Mouse (Mus musculus) embryo, embryonic 10.5 days (tissue): ENCODE data around the gene Tnnc1.

Source experiments
- DNase-seq: peaks from one replicate; pipeline ENCODE4 v3.0.0-alpha.2; 2015; ENCODE audit warnings: low spot score

The Tnnc1 gene

DNA sequence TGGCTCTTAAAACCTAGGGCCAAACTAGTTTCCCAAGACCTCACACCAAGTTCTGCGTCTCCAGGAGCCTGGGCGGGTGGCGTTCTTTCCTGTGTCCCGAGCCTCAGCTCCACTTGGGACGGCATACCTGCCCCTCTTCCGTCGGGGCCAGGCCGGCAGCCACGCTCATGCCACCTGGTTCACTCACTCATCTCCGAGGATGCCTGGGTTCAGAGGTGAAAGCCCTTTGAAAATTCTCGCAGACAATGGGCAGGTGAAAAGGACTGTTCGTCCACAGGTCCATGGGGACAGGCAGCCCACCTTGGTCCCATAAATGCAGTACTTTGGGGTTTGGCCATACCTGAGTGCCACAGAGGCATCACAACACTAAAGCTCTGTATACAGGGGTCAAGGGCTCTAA, 23.9 kb upstream of the Tnnc1 start:
- no peak for DNase-seq

DNA sequence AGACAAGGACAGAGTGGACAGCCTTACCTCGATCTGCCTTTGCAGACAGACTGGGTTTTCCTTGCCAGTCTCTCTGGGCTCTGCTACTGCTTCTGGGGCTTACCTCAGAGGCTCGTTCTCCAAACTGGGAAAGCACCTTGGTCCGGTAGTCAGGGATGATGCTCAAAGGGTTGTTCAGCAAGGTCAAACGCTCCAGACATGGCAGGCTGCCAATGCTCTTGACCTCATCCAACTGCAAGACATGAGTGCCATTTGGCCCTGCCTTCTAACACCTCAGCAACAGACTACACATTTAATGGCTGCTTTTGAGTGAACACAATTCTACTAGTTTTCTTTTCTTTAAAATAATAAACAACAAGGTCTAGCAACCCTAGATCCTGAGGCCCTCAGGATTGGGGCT, 21.5 kb upstream of the Tnnc1 start:
- DNase-seq = no peak

DNA sequence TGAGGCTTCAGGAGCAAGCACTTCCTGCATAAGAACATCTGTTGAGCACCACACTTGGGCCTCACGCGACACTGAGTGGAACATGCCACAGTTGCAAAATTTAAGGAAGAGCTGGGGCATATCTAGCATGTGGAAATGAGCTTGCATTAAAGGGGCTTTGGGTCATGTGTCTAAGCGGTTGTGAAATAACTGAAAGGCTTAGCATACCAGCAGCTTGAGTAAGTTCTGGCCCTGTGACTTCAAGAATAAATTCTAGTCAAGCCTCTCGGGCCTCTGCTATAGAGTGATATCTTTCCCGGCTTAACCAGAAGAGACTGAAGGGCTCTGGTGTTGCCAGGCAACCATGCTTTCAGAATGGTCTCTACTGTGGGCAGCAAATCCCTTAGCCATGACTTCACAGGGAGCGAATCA, 19.3 kb upstream of the Tnnc1 start:
- peak; percentile 47 for DNase-seq

DNA sequence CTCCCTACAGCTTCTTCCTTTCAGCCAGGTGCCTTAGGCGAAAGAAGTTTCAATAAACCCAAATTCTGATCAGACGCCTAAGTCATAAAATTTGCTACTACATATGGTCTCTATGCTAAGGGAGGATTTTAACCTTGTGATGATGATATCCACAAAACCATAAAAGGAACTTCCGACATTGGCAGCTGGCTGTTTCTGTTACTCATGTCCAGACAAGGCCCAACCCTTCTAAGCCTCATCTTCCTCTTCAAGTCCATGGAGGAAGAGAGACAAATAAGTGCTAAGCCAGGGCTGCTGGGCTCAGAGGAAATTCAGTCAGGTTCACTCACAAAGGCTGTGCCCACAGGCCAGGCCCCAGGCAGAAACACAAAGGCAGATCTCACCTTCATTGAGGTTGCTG, 18.8 kb upstream of the Tnnc1 start:
- DNase-seq = no peak

DNA sequence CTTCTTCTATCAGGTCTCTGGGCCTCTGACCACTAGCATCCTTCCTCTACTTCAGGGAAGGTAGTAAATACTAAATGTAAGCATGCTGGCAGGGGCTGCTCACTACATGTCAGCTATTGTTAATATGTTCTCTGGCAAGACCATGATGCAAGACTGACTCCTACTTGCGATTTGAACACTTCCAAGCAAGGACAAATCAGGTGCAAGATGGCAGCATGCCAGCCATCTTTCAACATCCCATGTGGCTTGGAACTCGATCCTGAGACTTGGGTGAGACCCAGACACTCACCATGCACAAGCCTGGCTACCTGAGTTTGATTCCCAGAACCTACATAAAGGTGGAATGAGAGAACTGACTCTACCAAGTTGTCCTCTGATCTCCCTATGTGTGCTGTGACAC, 16.2 kb upstream of the Tnnc1 start:
- DNase-seq = no peak

DNA sequence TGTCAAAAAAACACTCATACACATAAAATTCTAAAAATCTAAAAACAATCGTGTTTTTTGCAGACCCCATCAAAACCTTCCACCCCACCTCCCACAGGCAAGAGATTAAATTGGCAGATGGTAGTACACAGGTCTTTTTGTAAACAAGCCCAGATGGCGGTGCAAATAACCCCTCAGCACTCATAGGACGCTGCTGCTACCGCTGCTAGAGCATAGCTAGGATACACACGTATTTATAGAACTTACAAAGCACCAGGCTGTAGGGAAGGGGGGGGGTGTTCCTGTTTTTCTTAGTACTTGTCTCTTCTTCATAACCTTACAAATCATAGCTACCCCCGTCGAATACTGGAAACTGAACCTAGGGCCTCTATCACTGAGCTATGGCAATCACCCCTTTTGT, 14.3 kb upstream of the Tnnc1 start:
- no peak for DNase-seq

DNA sequence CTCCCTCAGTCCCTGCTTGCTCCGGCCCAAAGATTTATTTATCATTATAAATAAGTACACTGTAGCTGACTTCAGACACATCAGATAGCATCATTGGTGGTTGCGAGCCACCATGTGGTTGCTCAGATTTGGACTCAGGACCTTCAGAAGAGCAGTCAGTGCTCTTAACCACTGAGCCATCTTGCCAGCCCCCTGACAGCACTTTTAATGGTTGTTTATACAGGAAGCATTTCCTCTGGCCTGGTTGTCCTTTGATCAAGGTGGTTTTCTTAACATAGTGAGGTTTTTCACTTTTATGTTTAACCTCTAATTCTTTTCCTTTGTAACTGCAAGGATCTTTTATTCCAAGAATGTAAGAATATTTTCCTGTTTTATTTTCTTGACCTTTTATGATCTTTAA, 13.7 kb upstream of the Tnnc1 start:
- DNase-seq = no peak

DNA sequence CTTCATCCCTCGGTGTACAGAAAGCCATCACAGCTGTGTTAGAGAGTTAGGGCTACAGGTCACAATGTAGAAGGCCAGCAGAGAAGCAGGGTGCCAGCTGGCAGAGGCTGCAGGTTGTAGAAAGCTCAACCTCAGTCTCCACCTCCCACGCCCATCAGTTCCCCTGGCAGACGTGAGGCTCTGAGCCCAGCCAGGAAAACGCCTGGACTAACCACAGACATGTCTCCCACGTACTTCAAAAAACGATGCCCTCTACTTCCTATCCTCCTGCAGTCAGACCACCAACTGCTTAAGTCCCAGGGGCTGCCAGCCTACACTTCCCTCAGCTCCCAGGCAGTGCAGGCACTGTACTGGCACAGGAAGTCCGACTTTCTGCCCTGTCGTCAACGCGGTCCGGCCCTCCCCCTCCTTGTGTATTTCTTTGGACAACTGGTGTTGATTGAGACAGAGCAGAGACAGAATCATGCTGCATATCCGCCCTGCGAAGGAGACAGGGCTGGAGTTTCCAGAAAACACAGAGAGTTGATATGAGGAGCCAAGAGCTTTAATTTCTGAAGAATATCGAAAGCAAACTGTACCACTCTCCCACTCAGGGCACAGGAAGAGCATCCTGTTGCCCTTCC, 13.1 kb upstream of the Tnnc1 start:
- no peak for DNase-seq

DNA sequence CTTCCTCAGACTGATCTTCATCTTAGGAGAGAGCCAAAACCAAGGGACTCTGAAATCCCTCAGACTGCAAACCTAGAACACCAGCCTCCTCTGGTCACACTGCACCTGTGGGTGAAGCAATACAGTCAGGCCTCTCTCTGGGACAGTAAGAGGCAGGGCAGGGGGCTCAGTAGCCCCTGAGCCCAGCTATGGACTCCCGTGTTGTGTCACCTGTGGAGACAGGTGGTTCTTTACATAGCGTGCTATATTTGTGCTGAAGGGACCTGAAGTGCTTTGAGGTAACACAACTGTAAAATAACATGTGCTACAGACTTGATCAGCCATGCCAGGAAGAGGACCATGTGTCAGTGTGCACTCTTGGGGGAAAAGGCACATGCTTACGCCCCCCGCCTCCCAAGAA, 12.6 kb upstream of the Tnnc1 start:
- no peak for DNase-seq

DNA sequence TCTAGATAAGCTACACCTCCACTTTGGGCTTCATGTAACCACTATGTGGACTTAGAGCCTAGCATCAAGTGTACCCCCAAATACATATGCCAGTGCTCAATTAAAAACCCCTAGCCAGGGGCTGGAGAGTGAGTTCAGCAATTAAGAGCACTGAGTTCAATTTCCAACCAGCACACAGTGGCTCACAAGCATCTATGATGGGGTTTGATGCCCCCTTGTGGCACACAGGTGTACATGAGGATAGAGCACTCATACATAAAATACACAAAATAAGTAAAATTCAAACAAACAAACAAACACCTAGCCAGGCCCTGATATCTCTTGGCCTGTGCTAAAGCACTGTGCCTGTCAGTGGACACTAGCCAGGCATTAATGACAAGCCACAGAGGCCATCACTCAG, 12.1 kb upstream of the Tnnc1 start:
- peak; percentile 34 for DNase-seq

DNA sequence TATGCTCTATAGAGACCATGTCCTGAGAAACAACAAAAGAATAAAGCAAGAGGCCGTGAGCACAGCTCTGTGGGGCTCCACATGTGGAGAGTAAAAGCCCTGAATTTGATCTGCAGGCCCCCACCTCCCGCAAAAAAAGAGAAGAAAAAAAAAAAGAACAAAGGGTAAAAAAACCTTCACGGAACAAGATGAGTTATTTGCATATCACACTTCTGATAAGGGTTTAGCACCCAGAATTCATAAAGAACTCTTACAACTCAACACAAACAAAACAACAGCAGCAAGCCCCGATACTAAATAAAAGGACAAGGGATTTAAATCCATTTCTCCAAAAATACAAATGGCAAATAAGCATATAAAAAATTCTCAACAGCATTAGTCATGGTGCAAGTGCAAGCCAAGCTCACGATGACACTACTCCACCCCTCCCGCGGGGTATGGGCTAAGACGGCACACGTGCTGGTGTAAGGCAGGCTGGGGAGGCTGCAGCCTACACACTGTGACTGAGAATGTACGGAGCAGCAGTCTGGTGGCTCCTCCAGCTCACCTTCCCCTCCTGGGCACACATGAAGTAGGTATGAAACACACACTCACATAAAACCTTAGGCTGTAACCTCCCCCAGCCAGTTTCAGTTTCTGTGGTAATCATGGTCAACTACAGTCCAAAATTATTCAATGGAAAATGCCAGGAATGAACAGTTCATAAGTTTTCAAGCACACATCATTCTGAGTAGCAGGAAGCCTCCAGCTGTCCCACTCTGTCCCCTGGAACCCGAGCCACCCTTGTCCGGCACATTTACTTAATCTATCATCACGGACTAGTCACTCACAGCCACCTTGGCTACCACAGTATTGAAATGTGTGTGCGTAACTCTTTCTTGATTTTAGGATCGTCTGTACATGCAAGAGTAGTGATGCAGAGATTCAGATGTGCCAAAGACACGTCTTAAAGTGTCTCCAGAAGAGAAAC, 10.3 kb upstream of the Tnnc1 start:
- DNase-seq = no peak

DNA sequence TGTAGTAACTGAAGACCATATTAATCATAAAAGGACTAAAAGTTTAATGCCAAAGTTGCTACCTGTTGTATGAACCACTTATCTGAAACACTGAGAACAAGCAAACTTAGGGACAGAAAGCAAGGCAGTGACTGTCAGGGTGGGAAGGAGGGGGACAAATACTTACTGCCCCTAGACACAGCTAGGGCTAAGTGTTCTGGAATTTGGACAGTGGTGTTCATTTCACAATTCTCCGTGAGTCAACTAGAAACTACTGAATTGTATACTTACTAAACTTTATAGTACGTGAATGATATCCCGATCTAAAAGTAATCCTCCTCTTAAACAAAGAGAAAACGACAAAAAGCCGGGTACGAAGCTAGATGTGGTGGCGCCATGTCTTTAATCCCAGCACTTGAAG, 8.5 kb upstream of the Tnnc1 start:
- no peak for DNase-seq

DNA sequence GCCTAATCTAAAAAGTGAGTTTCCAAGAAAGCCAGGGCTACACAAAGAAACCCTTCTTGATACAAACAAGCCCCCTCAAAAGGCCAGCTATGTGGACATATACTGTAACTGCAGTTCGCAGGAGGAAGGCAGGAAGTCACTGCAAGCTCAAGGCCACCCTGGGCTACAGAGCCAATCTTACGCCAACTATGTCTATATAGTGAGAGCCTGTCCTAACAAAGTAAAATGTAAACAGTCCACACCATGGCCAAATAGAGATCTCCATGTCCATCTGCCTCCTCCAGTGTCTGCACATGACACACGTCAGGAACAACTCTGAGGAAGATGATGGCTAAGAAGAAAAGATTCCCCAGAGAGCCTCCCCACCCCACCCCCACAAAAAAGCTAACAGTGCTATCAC, 8.1 kb upstream of the Tnnc1 start:
- DNase-seq = no peak

DNA sequence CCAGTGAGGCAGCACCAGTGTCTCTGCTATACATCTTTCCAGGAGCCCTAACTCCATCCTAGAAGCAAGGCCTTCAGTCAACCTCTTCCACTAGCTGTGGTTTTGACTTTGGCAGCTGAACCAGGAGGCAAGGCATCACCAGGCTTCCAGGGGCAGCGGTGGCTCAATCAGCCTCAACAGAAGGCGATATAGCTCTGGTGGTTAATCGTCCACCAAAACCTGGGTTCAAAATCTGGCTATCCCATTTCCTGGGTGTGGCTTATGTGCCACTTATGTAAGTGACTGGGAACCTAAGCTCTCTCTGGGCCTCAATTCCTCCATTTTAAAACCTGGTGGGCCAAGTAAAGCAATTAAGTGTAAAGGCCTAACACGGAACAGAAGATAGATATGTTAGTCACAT, 3.3 kb upstream of the Tnnc1 start:
- DNase-seq = no peak

DNA sequence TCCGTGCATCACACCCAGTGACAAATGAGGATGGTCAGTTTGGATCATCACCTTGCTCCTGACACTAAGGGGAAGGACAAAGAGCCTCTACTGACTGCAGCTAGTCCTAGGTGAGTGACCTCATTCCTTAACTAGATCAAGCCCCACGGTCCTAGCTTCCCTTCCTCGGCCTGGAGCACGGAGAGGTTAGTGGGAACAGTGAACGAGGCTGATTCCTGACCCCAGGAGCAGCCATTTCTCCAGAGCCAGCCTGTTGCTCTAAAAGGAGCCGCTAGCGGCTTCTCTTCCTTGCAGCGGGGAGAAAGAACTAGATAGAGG, 2.9 kb upstream of the Tnnc1 start:
- DNase-seq = peak; percentile 53

DNA sequence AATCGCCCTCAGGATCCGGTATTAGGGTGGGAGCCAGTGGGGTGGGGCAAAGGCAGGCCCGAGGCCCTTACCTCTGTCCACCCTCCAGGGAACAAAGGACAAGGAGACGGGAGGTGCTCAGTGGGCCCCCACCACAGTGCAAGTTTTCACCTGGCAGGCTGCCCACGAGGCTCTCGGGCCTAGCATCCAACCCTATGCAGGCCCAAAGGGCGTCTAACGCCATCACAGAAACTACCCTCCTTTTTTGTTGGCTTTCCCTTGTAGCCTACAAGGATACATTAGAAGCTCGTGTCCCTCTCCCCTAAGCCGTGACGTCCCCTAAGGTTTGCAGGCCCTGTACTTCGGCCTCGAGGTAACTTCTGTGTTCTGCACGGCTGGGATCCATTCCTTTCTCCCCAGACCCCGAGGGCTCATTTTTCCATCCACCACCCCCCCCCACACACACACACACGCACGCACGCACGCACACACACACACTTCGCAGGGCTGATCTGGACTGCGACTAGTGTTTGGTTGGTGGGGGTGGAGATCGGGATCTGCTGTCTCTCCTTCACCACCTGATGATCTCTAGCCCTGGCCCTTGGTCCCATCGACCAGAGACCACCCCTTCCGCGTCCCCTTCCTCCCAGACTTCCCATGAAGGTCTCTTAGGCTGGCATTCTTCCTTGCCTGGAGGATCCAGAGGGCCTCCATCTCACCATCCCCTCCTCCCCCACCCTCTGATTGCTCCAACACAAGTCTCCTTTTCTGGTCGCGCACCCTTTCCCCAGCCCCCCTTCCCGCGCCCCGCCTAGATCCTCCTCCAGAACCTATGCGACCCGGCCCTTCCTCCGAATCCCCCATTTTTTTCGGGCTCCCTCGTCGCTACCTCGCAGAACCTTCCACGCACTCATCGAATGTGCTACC, 2.3 kb upstream of the Tnnc1 start:
- peak; percentile 71 for DNase-seq

DNA sequence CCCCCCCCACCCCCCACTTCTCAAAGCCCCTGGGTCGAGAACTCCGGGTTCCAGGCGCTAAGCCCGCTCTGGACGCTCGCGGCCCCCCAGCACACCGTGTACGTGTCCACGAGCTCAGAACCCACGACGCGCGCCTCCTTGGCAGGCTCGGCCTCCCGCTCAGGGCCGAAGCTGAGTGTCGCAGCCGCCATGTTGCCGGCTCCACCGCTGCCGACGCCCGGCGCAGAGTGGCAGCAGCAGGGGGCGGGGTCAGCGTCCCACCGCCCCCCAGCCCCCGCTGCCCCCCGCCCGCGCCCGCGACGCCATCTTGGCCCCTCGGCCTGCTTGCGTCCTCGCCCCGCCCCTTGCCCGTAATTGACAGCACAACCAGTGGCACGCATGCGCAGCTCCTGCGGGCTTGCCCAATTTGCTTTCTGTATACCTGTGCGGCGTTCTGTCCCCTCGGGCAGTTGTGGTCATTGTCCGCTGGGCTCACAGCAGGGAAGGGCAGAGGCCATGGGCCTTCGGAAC, 1.6 kb upstream of the Tnnc1 start:
- peak; percentile 97 for DNase-seq

DNA sequence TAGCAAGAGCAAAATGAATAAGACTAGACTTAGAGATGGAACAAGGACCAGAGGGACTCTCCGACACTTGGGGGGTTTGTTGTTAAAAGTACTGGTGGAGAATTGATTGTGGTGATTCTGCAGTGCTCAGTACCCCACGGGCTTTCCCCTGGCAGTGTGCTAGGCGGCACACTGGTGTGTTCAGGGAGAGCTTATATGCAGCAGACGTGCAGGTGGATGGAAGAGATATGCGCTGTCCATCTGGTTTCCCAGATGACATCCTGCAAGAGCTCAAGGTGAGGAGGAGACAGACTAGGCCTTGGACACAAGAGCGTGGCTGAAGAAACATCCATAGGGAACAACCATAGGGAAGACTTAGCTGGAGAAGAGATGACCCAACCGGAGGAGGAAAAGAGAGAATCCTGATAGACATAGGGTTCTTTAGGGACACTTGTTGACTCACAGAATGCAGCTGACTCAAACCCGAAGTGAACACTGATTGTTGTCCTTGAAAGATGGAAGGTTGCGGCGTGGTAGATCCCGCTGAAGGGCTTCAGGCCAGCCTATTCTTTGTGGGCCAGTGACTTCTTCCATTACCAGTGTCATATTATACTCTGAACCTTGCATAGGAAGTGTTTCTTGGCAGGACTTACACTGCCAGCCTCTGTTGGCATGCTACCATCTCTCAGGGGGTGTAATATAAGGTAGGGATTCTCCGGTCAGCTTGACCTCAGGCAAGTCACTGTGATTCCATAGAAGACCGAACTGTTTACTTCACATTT, 862 bp upstream of the Tnnc1 start:
- no peak for DNase-seq

DNA sequence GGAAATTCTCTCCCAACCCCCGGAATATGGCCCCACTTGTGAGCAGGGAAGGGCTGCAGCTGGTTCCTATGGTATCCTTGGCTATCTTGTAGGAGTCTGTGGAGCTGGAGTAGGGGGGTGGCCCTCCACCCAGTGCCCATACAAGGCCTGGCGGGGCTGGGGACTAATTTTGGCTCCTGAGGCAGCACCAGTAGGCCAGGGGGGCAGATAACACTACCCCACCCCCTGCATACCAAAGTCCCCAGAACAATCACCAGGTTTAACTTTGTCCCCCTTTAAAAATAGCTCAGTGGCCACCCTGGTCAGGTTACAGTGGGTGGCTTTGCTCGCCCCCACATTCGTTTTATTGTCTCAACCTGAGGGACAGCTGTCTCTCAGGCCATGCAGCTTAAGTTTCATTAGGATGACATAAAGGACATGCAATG, 1.0 kb downstream of the Tnnc1 start:
- DNase-seq = no peak

DNA sequence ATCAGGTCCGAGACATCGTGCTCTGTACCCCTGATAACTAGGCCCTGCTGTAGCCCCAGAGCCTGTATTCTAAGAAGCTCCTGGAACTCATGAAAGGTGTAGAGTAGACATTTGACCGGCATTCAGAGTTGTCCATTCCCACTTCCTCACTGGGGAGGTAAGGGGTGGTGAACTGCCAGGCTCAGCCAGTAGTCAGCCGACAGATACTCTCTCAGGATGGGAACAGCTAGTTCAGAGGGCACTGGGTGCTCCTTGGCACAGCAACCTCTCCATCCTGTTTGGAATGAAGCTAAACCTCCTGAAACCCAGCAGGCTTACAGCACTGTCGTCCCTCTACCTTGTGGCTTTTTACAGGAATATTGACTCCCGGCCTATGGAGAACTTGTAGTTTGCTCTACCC, 3.7 kb downstream of the Tnnc1 start:
- DNase-seq = no peak

DNA sequence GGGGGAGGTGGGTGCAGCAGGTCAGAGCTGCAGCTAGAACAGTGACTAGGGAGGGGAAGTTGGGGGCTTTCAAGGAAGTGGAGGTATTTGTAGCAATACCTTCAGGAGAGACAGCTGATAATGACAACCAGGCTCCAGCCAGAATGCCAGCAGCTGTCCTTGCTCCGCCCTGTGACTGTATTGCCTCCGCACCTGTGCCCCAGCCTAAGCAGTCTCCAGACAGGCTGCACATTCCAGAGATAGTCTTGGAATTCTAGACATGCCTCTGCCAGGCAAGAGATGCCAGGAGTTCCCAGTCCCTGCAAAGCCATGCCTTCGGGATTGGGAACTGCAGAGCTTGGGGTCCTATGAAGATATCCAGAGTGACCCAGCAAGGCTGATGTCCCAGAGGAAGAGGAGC, 4.4 kb downstream of the Tnnc1 start:
- no peak for DNase-seq

DNA sequence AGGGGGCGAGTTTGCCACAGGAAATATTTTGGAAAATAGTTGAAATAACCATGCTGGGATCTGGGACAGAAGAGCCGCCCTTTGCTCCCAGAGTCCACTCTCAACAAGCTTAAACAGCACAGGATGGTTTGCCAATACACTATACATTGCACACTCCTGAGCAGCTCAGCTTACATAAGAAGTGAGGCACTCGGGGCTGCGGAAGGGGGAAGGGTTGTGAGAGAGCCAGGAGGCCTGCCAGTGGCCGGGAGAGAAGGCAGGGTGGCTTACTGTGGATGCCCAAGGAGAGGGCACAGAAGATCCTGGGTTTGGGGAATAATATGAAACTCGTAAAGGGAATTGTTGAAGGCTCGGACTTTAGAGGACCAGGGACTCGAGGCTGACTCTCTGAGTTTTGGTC, 5.8 kb downstream of the Tnnc1 start:
- DNase-seq = no peak
